Mouse (Mus musculus): ENCODE results near the gene Csdc2.
"Not testable (repeated sequence)": the region's sequence is repeated elsewhere in the genome, so short reads cannot be mapped to it uniquely, and the experiment has no call there.

Csdc2 gene

DNA sequence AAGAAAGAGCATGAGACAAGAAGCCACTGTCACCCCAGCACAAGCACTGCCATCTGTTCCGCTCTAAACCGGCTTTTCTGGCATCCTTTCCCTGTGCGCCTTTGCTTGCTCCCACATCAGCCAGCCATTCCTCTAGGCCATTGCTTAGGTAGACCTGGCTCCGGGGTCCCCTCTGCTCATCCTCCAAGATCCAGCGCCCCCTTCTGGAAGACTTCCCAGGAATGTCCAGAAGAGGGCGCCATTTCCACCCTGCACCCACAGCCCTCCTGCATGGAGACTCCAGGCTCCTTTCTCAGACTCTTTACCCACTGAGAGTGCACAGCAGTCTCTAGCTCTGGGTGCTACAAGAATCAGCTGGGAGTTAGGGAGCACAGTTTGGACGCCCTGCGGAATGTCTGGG, 19.9 kb downstream of the Csdc2 start:
- DNase-seq, result peak; percentile 59

DNA sequence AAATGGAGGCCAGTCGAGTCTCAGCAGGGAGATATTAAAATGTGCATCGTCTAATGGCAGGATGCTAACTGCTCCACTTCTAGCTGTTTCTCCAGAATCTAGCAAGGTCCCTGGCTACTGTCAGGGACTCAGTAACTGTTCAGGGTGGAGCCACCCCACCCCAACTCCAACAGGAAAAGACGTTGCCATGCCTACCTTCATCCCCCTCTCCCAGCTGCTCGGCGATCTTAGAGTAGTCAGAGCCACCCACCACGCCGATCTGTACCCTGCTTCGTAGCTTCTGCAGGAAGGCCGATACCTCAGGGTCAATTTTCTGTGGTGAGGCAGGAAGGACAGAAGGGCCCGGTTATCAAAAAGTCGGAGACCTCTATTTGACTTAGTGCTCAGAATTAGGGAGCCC, 21.0 kb downstream of the Csdc2 start:
- DNase-seq, result no peak

DNA sequence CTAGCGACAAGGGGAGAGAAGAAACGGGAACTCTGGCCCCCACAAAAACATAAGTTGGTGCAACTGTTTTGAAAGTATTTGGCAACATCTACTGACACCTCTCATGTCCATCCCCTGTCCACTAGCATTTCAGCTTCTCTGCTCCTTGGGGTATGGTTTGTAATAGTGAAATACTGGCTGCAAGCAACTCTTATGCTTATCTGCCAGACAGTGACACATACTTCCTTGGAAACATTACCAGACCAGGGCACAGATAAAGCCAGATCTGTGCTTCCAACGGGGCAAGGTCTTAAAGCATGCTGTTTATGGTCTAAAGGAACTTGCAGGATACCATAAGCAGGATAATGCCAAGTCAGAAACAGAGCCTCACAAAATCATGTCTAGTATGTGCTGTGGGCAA, 22.3 kb downstream of the Csdc2 start:
- no peak for DNase-seq

DNA sequence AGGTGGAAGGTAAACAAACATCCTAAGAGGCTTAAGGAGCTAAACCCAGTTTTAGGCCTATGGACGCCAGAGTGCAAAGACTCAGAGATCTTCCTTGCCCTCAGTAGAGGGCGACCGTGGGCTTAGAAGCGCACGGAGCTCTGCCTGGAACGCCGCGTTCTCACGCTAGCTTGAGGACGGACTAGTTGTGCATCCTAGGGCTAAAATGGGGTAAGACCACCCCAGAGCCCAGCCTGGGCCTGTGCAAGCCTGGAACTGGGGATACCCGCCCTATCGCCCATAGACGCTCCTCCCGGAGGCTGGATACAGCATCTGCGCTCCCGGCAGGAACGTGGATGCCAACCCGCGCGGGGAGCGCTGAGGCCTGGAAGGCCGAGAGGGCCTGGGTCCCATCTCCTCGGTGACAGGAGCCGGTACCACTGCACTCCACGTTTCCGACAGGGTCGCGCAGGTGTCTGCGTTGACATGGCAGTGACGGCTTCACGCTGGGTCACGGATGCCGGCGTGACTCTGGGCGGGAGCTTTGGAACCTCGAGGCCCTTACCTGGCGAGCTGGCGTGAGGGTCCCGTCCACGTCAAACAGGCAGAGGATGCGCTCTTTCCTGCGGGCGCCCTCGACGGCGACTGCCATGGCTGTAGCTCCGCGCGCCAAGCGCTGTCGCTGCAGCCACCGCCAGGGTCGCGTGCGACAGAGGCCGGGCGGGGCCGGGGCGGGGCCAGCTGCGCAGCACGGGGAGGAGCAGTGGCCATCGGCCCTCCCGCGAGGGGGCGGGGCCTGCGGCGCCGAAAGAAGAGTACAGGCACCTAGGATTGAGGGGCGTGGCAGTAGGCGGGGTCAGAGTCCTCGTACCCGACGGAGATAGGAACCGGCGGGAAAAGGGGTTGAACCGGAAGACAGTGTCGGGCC, 23.9 kb downstream of the Csdc2 start, which contains the start of gene Pmm1:
Gene Pmm1, minus strand, starts transcription at position 760 of the 907 bp plus-strand sequence.
- DNase-seq, result peak; percentile 99

DNA sequence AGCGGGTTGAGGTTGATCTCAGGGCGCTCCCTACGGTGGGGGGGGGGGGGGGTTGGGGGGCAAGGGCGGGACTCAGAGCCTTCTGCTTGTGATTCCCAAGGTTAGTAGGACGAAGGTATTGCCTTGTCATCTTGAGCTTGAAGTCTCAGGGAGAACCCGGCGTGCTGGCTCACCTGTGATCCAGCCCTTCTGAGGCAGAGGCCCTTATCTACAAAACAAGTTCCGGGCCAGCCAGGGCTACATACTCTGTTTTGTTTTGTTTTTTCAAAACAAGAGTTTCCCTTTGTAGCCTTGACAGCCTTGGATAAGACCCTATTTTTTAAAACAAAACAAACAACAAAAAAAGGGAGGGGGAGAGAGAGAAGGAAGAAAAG, 24.5 kb downstream of the Csdc2 start:
- DNase-seq, result no peak

DNA sequence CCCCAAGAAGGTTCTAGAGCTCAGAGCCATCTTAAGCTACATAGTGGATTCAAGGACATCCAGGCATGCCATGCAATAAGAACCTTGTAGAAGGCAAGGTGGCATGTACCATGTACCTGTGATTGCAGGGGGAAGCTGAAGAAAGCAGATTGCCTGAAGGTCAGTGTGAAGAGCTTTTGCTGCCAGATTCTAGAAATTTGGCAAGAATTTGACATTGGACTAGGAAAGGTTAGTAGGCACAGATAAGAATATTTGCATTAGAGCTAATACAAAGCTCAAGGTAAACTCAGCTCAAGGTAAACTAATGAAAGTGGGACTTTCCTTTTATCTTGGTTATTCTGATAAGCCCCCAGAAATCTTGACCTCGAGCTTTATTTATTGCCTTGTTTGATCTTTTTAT, 27.7 kb downstream of the Csdc2 start:
- no peak for DNase-seq

DNA sequence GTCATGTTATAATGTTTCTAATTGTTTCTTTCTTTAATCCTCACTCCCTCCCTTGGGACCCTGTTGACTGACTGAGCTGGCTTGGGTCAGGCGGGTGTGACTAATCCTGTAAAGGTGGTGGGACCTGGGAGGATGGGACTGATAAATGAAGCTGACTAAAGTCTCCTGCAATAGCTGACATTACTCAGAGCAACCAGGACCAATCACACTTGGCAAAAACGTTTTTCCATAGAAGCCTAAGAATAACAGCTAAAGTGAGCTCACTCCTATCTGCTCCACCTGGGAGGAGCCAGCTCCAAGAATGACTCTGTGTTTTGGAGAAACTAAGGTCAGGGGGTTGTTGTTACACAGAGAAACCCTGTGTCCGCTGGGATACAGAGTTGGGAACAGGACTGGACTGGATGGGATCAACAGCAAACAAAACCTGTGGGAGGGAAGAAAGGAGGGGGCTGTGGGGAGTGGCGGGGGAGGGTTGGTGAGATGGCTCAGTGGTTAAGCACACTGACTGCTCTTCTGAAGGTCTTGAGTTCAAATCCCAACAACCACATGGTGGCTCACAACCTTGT, 28.5 kb downstream of the Csdc2 start:
- DNase-seq, result no peak

DNA sequence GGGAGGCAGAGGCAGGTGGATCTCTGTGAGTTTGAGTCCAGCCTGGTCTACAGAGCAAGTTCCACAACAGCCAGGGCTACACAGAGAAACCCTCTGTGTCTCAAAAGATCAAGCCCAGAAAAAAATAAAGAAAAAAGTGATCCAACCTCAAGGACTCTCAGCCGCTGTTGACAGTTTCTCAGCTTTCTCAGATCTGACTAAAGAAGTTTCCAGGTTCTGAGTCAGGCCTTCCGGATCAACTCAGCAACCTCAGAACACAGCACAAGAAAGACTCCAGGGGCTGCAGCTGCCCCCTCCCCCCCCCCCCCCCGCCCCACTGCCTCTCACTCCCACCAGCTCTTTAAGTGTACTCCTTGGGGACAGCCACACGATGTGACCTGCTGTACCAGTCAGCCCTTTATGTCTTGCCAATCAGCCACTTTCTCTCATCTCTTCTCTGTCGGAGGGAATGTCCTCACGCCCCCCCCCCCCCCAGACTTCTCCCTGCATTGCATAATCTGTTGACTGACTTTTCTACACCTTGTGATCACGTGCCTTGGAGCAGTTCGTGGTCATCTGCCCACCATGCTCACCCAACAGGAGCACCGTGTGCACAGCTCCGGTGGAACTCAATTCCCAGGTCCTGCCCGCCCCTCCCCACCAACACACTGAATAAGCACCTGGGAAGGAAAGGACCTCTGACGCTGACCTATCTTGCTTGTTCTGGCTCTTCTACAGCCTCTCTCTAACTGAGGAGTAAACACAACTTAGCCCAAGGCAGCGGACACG, 29.7 kb downstream of the Csdc2 start:
- DNase-seq, result no peak

DNA sequence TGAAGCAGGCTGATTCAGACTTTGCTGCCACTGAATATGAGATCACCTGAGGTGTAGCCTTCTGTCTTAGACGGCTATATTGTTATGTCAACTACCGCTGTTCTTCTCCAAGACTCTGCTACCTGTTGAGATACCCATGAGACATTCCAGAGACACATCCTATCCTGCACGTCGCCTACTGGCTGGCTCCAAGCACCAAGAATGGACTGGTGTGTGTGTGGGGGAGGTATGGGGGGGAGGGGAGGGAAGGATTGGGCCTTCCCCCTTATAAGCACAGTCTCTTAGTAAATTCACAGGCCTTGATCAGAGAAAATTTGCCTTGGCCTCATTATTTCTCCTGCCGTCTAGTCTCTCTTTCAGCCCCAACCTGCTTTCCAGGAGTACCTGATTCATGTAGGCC, 31.3 kb downstream of the Csdc2 start:
- DNase-seq, result no peak

DNA sequence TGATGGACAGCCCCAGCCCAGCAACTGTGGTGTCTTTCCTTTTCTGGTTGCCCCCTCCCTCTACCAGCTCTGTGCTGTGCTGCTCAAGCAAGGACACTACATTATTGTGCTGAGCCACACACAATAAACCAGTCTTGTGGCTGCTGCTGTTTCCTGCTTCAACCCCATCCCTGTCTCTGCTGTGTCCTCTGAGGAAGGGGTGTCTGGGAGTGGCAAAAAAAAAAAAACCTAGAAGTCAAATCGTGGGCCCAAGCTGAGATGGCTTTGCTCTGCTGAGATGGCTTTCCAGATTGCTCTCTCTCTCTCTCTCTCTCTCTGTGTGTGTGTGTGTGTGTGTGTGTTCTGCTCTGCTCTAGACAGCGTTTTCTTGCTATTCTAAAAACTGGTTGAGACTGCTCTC, 31.9 kb downstream of the Csdc2 start:
- no peak for DNase-seq

DNA sequence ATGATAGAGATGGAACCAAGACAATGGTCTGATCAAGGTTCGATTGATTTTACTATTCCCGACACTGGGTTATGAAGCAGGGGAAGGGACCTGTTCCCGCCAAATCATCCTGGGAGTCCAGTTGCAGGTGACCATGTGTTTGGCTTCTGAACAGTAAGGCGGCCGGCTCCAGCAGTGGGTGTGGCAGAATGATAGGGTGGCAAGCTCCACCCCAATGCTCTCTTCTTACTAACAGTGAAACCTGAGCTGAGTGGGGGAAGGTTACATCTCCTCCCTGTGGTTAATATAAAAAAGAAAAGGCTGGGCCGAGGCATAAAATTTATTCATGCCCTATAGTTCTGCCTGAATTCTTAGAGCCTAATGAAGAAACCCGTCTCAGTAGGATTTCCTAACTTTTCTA, 32.6 kb downstream of the Csdc2 start:
- no peak for DNase-seq

DNA sequence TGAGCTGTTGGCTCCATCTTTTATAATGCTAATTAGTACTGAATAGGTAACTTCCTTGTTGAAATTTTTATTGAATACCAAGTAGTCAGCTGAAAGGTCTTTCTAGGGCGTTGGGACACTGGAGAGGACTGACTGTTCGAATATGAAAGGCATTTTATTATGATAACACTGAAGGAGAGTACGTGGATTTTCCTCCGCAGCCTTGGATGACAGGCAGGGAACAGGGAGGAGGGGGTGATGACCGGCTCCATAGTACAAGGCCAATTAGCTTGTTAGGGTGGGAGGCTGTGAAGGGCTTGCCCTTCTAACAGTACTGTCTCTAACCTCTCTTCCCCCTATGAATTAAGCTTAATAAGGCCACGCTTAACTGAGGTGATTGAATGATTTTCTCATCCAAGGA, 33.1 kb downstream of the Csdc2 start:
- not testable (repeated sequence) for DNase-seq

DNA sequence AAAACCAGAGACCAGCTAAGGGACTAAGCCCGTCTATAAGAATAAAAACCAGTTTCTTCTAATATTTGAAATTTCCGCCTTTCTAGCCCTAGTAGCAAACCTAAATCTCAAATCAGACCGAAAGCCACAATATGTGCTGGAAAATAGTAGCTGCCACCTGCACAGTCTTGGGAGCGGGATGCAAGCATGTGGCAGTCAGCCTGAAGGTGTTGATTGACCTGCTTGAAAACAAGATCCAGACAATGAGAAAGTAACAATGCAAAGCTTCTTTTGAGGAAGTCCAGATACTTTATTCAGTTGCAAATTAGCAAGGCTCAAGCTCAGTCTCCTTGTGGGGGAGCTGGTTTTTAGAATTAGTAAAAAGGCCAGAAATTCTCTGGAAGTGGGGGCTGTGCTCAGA, 33.9 kb downstream of the Csdc2 start:
- not testable (repeated sequence) for DNase-seq

DNA sequence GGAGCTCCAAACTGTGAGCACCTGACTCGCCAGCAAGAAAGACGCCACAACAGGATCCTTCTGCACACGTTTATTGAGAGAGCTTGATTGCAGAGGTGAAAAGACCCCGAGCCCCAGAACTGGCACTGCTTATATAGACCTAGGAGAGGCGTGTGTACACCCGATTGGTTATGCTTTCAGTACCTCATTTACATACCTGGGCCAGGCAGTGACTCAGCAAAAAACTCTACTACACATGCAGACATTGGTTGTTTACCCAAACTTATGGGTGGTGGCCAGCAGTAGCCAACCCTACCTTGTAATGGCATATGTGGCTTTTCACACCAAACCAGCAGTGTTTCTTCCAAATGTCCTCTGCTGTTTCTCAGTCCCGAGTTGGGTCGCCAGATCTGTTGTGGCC, 38.6 kb downstream of the Csdc2 start:
- DNase-seq, result not testable (repeated sequence)

DNA sequence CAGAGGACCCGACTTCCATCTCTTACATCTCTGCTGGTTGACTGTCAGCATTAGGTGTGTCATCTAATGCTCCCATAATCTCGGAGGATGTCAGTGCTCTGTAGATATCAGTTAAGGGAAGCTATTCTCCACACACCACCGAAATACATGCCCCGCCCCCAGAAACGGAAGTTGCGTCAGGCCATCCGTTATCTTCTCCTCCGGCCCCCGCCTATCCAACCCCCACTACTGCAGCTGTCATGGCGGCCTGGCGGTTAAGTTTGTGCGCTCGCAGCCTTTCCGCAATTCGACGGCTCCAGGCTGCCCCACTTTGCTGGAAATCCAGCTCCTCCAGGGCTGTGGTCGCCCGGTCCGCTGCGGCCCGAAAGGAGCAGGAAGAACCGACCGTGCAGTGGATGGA, 43.8 kb downstream of the Csdc2 start, which contains the start of gene 1700029P11Rik:
Gene 1700029P11Rik, plus strand, starts transcription at position 220 of the 400 bp plus-strand sequence.
- DNase-seq, result no peak

DNA sequence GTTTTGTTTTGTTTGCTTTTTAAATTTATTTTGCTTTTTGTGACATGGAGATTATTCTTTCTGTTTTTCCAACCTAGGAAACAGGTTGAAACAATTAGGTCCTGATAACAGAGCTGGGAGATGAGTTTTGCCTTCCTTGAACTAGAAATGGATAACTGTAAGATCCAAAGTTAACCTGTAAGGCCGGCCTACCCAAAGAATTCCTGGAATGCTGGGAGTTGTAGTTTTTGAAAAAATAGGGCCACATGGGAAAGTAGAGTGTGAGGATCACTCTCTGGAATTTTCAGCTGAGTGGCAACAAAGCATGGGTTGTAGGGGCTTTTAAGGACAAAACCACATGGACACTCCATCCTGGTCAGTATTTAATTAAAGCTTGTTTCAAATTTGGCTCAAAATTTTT, 45.6 kb downstream of the Csdc2 start:
- no peak for DNase-seq

DNA sequence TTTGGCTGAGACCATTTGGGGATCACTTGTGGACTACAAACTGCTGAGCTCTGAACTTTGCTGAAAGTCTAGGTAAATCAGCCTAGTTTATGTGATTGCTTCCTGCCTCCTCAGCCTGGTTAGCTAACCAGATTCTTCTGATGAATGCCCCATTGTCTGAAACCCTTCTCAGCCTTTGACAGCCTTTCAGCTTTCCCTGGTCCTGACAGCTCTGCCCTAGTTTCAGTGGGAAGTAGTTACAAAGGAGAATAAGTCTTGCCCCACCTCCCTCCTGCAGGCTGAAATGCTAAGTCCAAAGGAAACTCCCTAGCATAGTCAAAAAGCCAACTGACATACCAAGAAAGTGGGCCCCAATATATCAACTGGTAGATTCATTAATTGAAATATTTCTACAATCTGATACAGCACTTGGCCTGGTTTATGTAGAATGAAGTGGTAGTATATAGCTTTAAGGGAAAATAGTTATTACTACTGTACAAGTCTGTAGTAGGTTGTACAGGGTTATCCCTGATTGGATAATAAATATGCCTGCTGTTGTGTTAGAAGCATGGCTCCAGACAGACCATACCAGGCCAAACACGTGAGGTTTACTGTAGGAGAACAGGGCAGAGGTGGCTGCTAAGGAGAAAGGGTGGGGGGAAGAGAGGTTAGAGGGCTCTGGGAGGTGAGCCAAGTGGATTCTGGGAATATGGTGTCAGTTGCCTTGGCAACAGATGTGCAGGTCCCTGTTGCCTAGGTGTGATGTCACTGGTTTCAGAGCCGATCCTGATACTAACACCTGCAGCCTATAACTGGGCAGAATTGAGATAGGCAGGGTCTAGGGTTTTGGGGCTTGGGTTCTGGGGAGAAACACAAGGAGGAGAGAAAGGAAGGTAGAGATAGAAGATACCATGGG, 49.0 kb downstream of the Csdc2 start:
- DNase-seq, result no peak

DNA sequence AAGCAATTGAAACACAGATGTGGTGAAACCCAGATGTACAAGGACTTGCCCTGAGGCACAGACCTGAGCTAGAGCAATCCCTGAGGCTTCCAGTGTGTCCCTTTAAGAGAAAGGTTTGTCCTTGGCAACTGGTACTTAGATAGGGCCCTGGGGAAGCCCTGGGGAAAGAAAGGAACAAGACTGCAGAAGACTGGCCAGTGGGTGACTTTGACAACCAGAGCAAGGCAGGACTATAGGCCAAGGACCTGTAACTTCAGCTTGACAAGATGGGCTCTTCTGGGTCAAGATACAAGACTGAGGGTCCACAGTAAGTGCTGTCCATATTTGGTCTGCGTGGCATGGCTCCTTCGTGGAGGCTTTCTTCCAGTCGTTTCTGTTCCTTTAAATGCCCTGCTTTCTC, 51.1 kb downstream of the Csdc2 start, which contains the start of gene Xrcc6:
Gene Xrcc6, plus strand, starts transcription at position 190 of the 400 bp plus-strand sequence.
- no peak for DNase-seq

DNA sequence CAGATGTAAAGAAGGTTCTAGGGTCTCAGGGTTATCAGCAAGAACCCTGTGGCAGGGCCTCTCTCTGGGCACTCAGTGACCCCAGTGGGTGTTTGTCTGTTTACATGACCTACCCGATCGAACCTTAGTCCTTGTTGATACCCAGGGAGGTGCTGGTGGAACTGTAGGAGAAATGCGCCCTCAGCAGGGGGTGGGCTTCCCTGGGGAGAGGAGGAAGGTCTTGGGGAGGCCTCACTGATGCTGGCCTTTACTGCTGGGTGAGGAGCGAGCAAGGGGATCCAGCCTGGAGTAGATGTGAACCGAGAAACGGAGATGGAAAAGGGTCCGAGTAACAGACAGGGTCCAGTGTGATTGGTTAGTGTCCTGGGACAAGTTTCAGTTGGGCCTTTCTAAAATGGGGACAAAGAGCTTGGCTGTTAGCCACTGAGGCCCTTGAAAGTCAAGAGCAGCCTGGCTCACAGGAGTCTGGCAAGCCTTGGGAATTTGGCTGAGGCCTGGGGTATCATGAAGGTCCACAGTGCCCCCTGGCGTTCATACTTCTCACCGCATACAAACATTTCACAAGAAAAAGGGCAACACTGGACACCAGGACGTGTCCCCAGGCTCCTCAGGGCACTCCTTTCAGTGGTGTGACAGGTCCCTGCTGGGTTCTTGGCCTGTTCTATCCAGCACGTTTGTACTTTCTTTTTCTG, 53.0 kb downstream of the Csdc2 start:
- peak; percentile 86 for DNase-seq

DNA sequence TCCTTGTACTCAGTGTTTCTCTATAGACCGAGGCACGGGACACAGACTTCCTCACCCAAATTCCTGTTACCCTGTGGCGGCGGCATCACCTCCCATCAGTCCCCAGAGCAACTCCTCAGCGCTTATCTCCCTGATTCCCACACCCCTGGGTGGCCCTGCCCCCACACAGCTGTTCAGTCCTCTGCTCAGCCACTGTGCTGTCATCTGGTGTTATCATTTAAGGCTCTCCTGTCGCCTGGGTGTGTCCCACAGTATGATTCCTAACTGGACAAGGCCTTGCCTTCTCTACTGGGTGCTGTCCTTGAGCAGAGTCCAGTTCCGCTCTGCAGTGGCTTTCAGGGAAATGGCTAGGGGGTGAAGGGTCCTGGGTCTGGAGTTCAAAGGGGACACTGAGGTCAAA, 54.0 kb downstream of the Csdc2 start:
- no peak for DNase-seq

DNA sequence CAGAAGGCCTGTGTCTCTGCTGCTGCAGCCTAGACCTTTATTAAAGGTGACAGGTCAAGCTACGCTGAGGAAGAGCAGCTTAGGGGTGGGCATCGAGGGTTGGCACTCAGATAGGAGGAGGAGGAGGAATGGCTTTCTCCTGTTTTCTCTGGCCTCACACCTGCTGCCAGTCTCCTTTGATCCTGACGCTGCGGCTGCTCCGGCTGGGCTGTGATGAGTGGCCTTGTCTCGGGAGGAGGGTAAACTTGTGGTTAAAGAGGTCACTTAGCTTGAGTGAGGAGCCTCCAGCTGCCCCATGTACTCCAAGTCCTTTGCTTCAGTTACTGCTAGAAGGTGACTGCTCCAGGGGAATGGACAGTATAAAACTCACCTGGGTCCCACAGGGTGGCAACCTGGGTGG, 57.4 kb downstream of the Csdc2 start:
- no peak for DNase-seq

Data from cerebellum, adult 11 months (tissue).